Mouse (Mus musculus): ENCODE data around the gene Mbtd1. TPM values are rescaled to one million over a fixed set of nuclear protein-coding genes. Genes with fewer than 3 reads are reported as not detected.

The Mbtd1 gene
- total and polyA plus RNA-seq, 2 experiments = 3.0 to 14.1 TPM

- Histone ChIP-seq H3K27ac (replicated peaks; ENCODE audit: insufficient read depth, low read depth, low read length) (peak within 1 kb of the TSS; percentile 37), H3K27me3 (ENCODE audit: control insufficient read depth, insufficient read depth, low read length) (no peaks in the 10 kb centered on the region), H3K4me1 (ENCODE audit: control insufficient read depth, insufficient read depth, low read length) (peaks cover 4% of the 10 kb centered on the region; the same call in 1 of the 2 replicates), H3K4me3 (ENCODE audit: insufficient read depth, low read depth, low read length) (peak within 1 kb of the TSS; percentile 69), H3K9ac (ENCODE audit: low read depth, low read length) (peak within 1 kb of the TSS; percentile 70), H3K36me3 (ENCODE audit: control insufficient read depth, insufficient read depth, low read length) (peaks cover 13% of the 10 kb centered on the region), H3K79me2 (ENCODE audit: control insufficient read depth, insufficient read depth, low read length) (no peaks in the 10 kb centered on the region)
- 0 out of 2 replicates have a peak, but pooled peaks have one; percentile 27 for TF ChIP-seq POLR2A (IDR thresholded peaks at IDR 0.05; ENCODE audit: extremely low read depth, insufficient read depth, low read length)
- peak; percentile 71 for TF ChIP-seq CTCF (IDR thresholded peaks at IDR 0.05; ENCODE audit: low read depth, low read length)
- peak; percentile 95 for DNase-seq (ENCODE audit: extremely low read depth, low read depth, low spot score)
- under 1% methylated on average over 40 of the region's 40 CpGs for WGBS
These were observed 82.6 kb downstream of the Mbtd1 start, which contains the start of the genes Gm20390 and Nme1 for GRCm38 (mm10) chr11:93968005-93968847. Gene Gm20390 (minus strand): TSS chr11:93968293. Gene Nme1 (minus strand): TSS chr11:93968521.

DNA sequence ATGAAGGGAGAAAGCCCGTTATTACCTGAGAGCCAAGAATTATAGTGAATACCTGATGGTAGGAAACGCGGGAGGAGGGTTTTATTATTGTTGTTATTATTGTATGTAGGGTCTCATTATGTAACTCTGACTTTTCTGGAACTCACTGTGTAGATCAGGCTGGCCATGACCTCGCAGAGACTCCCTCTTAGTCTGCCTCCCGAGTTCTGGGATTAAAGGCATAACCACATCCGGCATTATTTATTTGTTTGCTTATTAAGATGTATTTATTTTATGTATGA is 83.1 kb downstream of the Mbtd1 start:
- Histone ChIP-seq H3K4me1 (ENCODE audit: control insufficient read depth, insufficient read depth, low read length) (peaks cover 4% of the 10 kb centered on the region; the same call in 1 of the 2 replicates), H3K79me2 (ENCODE audit: control insufficient read depth, insufficient read depth, low read length) (no peaks in the 10 kb centered on the region), H3K9ac (ENCODE audit: low read depth, low read length) (no peak overlapping the region), H3K36me3 (ENCODE audit: control insufficient read depth, insufficient read depth, low read length) (peaks cover 13% of the 10 kb centered on the region), H3K4me3 (ENCODE audit: insufficient read depth, low read depth, low read length) (no peak overlapping the region), H3K27ac (replicated peaks; ENCODE audit: insufficient read depth, low read depth, low read length) (peak overlapping the region; percentile 18; the same call in 1 of the 2 replicates), H3K27me3 (ENCODE audit: control insufficient read depth, insufficient read depth, low read length) (no peaks in the 10 kb centered on the region)
- no peak for DNase-seq (ENCODE audit: extremely low read depth, low read depth, low spot score)
- WGBS = 24% methylated on average over 6 of the region's 6 CpGs
- TF ChIP-seq CTCF (IDR thresholded peaks at IDR 0.05; ENCODE audit: low read depth, low read length) = no peak
- TF ChIP-seq POLR2A (IDR thresholded peaks at IDR 0.05; ENCODE audit: extremely low read depth, insufficient read depth, low read length) = no peak

DNA sequence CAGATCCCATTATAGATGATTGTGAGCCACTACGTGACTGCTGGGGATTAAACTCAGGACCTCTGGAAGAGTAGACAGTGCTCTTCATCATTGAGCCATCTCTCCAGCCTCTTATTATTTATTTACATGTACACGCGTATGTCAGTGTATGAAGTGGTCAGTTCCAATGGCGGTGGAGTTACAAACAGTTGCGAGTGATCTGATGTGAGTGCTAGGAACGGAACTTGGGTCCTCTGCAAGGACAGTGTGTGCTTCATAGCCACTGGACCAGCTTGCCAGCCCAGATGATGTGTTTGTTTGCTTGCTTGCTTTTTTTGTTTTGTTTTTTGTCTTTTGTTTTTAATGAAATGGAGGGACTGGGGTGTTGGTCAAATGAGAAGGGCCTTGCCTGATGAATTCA is 83.5 kb downstream of the Mbtd1 start:
- no peak for TF ChIP-seq CTCF (IDR thresholded peaks at IDR 0.05; ENCODE audit: low read depth, low read length)
- TF ChIP-seq POLR2A (IDR thresholded peaks at IDR 0.05; ENCODE audit: extremely low read depth, insufficient read depth, low read length) = no peak
- no peak overlapping the region for H3K9ac ChIP-seq (ENCODE audit: low read depth, low read length)
- peaks cover 4% of the 10 kb centered on the region; the same call in 1 of the 2 replicates for H3K4me1 ChIP-seq (ENCODE audit: control insufficient read depth, insufficient read depth, low read length)
- no peak overlapping the region for H3K4me3 ChIP-seq (ENCODE audit: insufficient read depth, low read depth, low read length)
- DNase-seq (ENCODE audit: extremely low read depth, low read depth, low spot score) = no peak
- H3K36me3 ChIP-seq (ENCODE audit: control insufficient read depth, insufficient read depth, low read length) = peaks cover 10% of the 10 kb centered on the region
- 98% methylated on average over 6 of the region's 6 CpGs for WGBS
- no peaks in the 10 kb centered on the region for H3K27me3 ChIP-seq (ENCODE audit: control insufficient read depth, insufficient read depth, low read length)
- H3K79me2 ChIP-seq (ENCODE audit: control insufficient read depth, insufficient read depth, low read length) = no peaks in the 10 kb centered on the region
- H3K27ac ChIP-seq (replicated peaks; ENCODE audit: insufficient read depth, low read depth, low read length) = peak overlapping the region; percentile 13; the same call in 1 of the 2 replicates

- Histone ChIP-seq H3K36me3 (ENCODE audit: control insufficient read depth, insufficient read depth, low read length) (peaks cover 6% of the 10 kb centered on the region), H3K9ac (ENCODE audit: low read depth, low read length) (no peak overlapping the region), H3K4me3 (ENCODE audit: insufficient read depth, low read depth, low read length) (no peak overlapping the region), H3K79me2 (ENCODE audit: control insufficient read depth, insufficient read depth, low read length) (no peaks in the 10 kb centered on the region), H3K27ac (replicated peaks; ENCODE audit: insufficient read depth, low read depth, low read length) (no peak overlapping the region), H3K27me3 (ENCODE audit: control insufficient read depth, insufficient read depth, low read length) (no peaks in the 10 kb centered on the region), H3K4me1 (ENCODE audit: control insufficient read depth, insufficient read depth, low read length) (peaks cover 4% of the 10 kb centered on the region; the same call in 1 of the 2 replicates)
- no peak for TF ChIP-seq CTCF (IDR thresholded peaks at IDR 0.05; ENCODE audit: low read depth, low read length)
- no peak for TF ChIP-seq POLR2A (IDR thresholded peaks at IDR 0.05; ENCODE audit: extremely low read depth, insufficient read depth, low read length)
- 60% methylated on average over 1 of the region's 1 CpGs for WGBS
- no peak for DNase-seq (ENCODE audit: extremely low read depth, low read depth, low spot score)
These were observed 84.1 kb downstream of the Mbtd1 start for GRCm38 (mm10) chr11:93969799-93970198.

DNA sequence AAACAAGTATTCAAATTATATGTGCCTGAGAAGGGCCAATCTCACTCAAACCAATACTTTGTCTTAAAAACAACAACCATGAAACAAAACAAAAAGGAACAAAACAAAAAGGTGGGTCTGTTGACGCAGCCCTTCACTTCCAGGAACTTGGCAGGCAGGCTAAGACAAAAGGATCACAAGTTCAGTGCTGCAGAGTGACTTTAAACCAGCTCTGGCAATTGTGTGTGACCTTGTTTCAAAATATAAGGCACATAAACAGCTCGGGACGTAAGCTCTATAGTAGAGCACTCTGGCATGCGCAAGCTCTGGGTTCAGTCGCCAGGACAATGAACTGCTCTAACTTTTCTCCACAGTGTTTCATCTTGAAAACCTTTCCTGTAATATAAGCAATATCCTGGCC is 87.3 kb downstream of the Mbtd1 start:
- Histone ChIP-seq H3K36me3 (ENCODE audit: control insufficient read depth, insufficient read depth, low read length) (no peaks in the 10 kb centered on the region), H3K4me1 (ENCODE audit: control insufficient read depth, insufficient read depth, low read length) (no peaks in the 10 kb centered on the region), H3K4me3 (ENCODE audit: insufficient read depth, low read depth, low read length) (no peak overlapping the region), H3K27me3 (ENCODE audit: control insufficient read depth, insufficient read depth, low read length) (no peaks in the 10 kb centered on the region), H3K27ac (replicated peaks; ENCODE audit: insufficient read depth, low read depth, low read length) (no peak overlapping the region), H3K9ac (ENCODE audit: low read depth, low read length) (no peak overlapping the region), H3K79me2 (ENCODE audit: control insufficient read depth, insufficient read depth, low read length) (no peaks in the 10 kb centered on the region)
- WGBS = 90% methylated on average over 5 of the region's 5 CpGs
- DNase-seq (ENCODE audit: extremely low read depth, low read depth, low spot score) = no peak
- no peak for TF ChIP-seq POLR2A (IDR thresholded peaks at IDR 0.05; ENCODE audit: extremely low read depth, insufficient read depth, low read length)
- TF ChIP-seq CTCF (IDR thresholded peaks at IDR 0.05; ENCODE audit: low read depth, low read length) = no peak

Measured in liver, adult 2 months (tissue).